Mouse (Mus musculus): ENCODE measurements at regions not wholly inside any gene's neighbourhood (a gene's known extent, or its start where the extent isn't known, plus 50 kb on each side); places are given as distances from the start of the nearest gene placed in this dataset.

DNA sequence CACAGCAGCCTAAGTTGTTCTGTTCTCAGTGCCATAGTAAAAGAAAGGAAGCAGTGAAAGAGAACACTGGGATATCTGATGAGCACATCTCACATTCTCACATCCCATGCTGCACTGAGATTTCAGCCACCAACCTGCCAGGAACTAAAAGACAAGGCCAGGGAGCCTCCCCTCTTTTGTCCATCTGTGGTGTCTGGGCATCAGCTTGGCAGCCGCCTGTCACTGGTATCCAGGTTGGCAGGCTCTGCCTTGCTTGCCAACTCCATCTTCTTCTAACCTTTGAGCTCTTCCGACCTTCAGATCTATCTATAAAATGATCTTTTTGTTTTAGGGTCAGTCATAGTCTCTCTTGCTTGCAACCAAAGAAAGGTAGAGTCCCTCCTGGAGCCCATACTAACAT, 228.5 kb upstream of the Mgmt start:
- DNase-seq (ENCODE audit: low read depth, low spot score) = no peak

DNA sequence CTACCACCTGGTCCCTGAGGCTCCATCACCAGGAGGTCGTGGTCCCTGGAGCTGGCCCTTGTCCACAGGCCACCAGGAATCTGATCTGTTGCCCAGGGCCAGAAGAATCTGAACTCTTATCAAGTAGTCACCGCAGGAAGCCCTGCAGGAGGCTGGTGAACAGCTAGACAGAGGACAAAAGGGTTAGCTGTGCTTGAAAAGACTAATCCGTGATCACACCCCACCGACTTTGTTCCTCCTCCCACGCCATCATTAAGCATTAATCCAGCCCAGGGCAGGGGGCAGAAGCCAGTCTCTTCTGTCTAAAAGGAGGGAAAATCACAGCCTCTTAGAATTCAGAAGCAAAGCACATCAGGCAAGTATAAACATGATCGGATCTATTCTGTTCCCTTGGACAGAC, 227.7 kb upstream of the Mgmt start:
- DNase-seq (ENCODE audit: low read depth, low spot score) = no peak

DNA sequence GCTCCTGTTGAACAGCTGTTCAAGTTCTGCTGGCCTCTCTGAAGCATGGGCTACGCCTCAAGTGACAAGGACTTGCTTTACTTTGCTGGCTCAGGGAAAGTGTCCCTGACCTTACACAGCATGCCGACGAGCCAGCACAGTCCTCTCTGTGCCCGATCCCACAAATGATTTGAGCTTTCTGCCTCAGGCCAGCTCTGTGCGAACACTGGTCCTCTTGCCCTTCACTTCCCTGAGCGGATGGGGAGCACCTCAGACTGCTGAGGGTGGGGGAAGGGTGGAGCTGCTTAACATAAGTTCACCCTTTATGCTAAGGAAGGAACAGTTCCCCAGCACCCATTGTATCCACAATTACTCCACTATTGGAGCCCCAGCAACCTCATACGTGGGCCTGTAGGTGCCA, 223.7 kb upstream of the Mgmt start:
- DNase-seq (ENCODE audit: low read depth, low spot score) = no peak

DNA sequence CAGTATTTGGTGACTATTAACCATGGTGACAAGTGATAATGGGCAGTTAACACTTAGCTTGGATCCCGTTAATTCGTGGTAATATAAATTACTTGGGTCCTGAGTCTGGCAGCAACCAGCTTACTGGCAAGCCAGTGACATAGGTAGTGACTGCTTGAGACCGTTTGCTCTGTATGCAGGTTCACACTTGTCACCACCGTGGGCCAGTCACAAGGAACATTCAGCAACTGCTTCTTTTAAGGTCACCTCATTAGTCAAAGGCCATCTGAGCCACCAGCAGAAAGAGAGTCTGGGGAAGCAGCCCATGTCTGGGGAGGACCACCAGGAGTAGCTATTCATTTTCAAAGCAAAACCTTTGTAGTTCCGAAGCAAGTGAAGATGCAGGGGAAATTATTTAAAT, 220.3 kb upstream of the Mgmt start:
- DNase-seq (ENCODE audit: low read depth, low spot score) = no peak

DNA sequence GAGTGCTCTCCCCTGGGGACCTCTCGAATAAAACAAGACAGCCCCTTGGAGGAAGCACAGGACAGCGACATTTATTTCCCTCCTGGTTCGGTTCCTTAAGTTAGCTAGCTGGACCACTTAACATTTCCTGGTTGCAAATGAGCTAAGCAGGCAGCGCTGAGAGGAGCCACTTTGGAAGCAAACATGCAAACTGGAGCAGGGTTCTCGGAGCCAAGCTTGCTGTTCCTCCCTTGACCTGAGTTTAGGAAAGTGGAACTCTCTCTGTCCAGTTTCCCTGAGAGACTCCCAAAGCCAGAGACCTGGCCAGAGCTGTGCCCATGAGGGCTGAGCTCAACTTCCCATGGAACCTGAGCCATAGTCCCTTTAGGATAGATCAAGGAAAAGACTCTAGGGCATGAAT, 219.4 kb upstream of the Mgmt start:
- no peak for DNase-seq (ENCODE audit: low read depth, low spot score)

DNA sequence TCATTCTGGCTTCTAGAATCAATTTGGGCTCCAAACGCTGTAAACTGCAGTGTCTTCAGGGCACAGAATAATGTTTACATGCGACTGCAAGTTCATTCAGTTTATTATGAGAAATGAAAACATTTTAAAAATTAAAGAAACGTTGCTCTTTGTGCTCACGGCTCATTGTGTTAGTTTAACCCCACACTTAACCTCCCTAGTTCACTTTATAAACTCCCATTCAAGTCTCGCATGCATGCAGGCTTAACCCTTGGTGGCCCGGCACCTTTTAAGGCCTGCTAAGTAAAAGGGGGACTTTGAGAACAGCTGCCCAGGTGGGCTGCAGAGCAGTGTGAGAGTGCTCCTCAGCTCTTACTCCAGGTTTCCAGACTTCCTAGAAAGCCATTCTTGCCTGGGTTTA, 218.3 kb upstream of the Mgmt start:
- DNase-seq (ENCODE audit: low read depth, low spot score) = no peak

DNA sequence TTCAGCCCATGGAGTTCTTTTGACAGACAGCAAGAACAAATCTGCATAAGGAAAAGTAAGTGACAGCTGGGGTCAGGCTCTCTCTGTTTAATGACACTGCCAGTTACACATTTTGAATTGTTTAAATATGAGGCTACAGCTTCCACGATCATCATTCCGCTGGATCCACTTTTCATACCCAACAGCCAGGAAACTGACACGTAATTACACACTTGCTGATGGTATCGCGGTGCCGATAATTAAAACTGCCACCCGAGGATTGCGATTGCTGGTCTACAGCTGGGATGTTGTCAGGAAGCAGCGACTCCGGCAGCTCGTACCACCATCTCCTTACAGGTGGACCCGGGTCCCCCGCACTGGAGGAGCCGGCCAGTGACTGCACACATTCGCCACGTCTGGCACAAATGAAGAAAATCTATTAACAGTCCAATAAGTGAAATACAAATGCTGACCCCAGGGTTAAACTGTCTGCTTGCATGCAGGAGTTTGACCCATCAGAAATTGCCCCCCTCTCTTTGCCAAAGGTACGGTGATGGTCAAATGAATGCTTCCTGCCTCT, 217.3 kb upstream of the Mgmt start:
- no peak for DNase-seq (ENCODE audit: low read depth, low spot score)

DNA sequence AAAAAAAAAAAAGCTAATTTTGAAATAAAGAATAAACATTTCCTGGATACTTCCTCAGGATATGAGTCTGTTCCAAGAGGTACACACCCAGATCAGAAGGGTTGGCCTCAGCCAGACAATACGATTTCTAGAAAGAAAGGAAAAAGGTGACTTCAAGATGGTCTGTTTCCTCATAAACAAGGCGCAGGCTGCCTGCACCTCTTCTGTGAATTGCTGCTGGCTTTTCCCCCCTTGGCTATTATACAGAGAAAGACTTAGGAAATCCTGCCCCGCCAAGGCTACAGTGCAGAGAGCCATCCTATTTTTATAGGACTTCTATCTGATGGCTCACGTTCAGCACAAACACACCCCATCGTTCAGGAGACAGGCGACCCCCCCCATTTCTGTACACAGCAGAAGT, 204.8 kb upstream of the Mgmt start:
- no peak for DNase-seq (ENCODE audit: low read depth, low spot score)

DNA sequence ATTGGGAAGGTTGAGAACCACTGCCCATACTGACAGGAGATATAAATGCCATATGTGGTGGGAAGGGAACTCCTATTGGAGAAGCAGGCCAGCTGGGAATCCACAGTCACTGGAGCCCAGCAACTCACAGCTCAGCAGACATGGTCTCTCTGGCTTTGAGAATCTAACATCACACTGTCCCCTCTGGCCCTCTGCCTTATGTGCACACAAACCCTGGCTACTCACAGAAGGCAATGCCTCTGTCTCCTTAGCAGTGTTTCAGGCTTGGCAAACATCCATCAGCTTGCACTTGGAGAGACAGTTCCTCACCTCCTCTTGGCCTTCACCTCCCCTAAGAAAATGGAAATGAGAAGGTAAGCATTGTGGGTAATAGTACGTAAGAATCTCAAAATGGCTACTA, 188.2 kb upstream of the Mgmt start:
- no peak for DNase-seq (ENCODE audit: low read depth, low spot score)

DNA sequence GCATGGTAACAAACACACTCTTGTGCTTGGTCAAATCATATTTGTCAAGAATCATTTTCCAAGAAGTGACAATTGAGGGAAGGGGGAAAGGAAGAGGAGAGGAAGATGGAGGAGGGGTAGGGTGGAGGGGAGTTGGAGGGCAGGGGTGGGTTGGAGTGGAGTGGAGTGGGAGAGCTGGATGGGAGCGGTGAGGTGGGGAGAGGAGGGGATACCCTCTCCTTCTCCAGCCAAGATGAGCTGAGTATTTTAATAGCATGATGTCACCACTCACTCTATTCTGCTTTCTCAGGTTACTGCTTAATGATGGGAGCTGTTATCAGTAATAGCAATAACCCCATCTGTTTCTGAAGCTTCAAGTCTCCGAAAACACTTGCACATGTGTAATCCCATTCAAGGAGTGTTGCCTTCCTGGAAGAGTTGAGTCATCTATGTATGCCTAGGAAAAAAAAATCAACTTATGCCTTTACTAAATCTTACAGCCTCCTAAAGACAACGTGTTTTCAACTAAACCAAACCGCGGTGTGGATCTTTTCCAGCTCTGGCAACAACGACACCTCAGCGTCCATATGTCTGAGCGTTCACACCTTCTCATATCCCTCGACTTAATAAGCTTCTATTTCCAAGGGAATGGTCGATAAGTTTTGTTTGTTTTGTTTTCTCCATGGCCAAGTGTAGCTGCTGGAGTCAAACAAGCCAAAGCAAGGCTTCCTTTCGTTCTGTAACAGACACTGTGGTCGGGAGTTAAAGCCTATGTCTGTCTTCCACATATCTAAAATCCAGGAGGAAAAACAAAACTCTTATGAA, 187.0 kb upstream of the Mgmt start:
- DNase-seq (ENCODE audit: low read depth, low spot score) = no peak

DNA sequence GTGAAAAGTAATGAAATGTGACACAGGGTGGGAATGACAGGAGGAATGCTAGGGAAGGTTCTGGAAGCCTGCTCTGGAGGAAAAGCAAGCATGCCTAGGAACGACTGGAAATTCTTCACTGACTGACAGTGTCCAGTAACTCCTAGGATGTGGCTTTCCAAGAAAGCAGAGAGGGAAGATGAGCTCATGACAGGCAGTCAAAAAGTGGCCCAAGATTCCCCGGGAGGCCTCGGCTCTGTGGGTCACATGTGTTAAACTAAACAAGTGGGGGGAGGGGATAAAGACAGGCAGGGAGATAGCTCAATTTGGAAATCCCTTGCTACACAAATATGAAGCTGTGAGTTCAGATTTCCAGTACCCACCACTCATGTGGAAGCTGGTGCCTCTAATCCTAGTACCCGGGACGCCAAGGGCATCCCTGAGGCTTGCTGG, 186.4 kb upstream of the Mgmt start:
- no peak for DNase-seq (ENCODE audit: low read depth, low spot score)

DNA sequence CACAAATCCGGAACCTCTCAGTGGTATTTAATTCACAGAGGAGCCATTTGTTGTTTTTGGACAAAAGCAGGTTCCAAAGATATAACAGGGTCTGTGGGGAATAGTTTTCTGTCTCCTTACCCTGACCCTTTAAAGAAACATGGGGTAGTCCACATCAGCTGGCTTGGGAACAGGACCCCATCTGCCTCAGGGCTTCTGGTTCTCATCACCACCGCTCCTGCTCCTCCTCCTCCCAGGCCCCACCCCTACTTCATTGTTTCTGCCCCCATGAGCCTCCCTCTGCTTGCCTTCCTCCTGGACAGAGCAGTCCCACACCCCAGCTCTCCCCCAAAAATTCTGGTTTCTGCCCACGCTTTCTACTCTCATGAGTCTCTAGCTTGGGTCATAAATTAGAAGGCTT, 183.8 kb upstream of the Mgmt start:
- no peak for DNase-seq (ENCODE audit: low read depth, low spot score)

DNA sequence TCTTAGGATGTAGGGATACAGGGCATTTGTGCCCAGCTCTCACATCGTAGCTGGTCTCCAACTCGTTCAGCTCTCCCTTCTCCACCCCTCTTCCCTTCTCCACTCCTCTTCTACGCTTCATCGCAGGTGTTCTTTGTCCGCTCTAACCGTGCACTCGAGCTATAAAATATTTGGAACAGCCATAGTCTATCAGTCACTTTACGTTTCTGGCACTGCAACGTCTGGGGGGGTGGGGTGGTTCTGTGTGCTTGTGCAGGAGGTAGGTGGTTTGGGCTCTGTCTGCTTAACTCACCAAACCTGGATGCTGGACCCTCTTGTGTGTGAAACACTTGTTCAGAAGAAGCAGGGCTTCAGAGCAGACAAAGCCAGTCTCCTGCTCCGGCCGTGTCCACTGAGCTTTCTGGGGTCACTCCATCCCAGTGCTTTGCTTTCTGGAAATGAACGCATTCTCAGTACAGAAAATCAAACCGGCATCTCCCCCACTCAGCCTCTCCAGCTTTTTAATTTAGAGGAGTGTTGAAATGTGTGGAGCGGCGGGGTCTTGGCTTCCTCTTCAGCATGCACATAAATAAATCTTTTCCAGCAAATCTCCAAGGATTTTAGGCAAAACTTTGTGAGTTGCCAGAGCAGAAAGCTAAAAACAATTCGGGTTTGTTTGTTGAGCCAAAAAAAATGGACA, 181.3 kb upstream of the Mgmt start:
- no peak for DNase-seq (ENCODE audit: low read depth, low spot score)

DNA sequence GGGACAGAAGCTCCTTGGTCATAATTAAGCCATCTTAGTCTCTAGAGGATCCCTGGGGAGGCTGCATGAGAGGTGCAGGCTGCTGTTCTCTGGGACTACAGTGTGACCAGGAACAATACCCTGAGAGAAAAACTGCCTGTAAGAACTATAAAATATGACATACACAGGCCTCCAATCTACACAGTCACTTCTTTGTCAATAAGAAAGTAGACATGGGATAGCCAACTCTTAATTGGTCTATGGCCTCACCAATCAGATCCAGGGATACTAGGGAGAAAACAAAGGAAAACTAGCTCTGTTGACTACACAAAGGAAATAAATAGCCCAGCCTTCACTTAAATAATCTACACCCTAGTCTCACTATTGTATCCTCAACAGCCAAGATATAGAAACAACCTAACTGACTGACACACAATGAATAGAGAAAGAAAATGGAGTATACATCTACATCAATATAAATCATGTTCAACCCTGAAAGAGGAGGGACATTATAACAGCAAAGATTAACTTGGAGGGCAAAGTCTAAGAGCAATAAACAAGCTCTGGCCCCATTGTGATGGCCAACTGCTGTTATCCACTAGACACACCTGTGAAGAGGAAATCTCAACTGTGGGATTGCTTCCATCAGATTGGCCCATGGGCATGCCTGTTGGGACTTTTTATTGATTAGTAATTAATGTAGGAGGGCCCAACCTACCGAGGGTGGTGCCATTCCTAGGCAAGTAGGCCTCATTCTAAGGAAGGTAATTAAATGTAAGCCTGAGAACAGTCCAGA, 166.6 kb upstream of the Mgmt start:
- no peak for DNase-seq (ENCODE audit: low read depth, low spot score)

DNA sequence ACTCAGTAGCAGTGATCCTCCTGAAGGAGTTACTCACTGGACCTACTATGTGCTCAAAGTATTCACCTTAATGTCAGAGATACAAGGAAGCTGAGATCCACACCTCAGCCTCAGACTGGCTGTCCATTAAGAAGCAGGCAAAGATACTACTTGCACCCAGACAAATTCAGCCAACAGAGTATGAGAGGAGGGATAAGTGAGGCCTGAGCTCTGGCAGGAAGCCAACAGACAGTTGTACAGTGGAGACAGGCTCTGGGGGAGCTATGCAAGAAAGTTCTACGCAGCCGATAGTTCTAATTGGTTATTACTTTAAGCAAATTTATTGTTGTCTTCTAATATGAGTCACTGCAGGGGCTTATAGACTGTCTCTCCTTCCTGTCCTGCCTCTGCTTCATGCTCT, 152.2 kb upstream of the Mgmt start:
- DNase-seq (ENCODE audit: low read depth, low spot score) = no peak

DNA sequence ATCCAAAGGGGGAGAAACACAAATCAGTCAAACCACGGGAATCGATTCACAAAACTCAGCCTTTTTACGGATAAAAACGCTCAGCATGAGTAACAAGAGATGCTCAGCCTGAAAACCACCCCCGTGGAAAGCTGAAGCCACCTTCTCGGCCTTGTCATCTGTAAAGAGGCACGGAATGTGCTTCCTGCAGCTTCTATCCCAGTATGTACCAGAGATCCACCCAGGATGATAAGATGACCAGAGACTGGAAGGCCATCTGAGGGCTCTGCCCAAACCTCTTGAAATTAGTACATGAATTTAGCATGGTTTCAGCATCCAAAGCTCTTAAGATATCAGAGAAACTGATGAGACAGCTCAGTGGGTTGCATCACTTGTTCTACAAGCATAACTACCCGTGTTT, 149.0 kb upstream of the Mgmt start:
- DNase-seq (ENCODE audit: low read depth, low spot score) = no peak

DNA sequence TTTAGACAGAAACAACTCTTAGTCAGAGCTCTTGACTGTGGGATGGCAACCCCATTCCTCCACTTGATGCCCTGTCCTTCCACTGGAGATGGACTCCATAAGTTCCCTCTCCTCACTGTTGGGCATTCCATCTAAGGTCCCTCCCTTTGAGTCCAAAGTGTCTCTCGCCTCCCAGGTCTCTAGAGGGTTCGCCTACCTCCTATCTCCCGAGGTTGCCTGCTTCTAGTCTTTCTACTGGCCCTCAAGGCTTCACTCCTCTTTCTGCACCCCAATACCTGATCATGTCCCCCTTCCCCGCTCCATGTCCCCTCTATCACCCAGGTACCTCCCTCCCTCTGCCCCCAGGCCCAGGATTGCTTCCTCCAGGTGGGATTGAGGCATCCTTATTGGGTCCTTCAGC, 142.9 kb upstream of the Mgmt start:
- no peak for DNase-seq (ENCODE audit: low read depth, low spot score)

DNA sequence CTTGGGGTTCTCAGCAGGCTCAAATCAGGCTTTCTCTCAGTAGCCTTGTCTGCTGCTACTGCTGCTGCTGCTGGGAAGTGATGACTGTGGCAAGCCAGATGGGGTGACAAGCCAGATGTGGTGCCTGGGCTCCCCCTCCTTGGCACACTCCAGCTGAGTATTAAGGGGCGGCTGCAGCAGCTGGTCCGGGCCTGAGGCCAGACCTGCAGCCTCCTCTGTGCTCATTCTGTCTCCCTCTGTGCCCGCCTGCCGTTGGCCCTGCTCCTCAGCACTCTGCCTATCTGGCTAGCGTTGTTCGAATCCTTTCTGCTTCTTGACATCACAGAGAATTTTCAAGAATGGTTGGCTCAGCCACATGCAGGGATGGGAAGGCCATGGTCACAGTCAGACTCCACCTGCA, 139.6 kb upstream of the Mgmt start:
- no peak for DNase-seq (ENCODE audit: low read depth, low spot score)

DNA sequence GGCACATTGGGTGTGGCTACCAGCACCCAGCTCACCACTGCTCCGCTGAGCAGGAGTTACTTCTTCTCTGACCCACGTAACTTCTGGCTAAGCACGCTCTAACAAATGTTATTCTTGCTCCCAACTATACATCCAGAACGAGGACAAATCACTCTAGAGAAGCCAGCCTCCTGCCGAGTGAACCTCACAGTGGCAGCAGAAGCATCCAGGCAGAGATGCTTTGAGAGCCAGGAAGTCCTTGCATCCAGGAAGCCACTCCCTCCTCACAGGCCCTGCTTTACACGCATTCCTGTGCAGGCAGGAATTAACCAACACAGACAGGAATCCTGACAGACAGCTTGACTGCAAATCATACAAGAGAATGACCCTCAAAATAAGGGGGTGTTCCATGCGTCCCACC, 129.4 kb upstream of the Mgmt start:
- DNase-seq (ENCODE audit: low read depth, low spot score) = no peak

DNA sequence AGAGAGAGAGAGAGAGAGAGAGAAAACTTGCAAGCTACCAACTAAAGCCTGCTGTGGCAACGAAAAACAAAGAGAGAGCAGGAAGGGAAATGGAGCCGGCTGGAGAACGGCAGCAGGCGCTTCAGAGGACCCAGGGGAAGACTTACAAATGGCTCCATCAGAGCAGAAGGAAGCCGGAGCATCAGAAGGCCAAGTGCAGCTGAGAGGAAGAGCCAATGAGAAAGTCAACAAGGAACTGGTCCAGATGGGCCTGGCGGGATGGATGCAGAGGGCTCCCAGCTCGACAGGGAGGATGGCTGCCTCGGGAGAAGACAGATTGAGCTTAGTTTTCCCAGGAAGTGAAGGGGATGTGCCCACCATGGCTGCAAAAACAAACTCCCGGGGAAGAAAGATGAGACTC, 127.2 kb upstream of the Mgmt start:
- no peak for DNase-seq (ENCODE audit: low read depth, low spot score)

DNA sequence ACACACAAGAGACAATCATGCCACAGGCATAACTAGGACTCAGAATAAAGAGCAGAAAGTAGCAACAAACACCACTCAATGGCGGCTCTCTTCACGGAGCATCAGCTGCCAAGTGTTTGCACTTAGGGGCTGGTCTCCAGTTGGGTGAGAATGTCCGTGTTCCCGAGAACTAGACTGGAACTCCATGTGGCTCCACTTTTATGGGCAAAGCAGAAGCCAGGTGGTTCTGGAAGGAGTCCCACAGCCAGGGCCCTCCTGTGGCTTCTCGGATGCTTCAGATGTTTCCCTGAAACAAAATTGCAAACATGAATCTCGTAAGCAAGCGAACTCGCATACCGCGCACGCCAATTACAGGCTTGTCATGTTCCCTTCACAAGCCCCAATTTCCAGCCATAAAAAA, 113.7 kb upstream of the Mgmt start:
- DNase-seq (ENCODE audit: low read depth, low spot score) = no peak

DNA sequence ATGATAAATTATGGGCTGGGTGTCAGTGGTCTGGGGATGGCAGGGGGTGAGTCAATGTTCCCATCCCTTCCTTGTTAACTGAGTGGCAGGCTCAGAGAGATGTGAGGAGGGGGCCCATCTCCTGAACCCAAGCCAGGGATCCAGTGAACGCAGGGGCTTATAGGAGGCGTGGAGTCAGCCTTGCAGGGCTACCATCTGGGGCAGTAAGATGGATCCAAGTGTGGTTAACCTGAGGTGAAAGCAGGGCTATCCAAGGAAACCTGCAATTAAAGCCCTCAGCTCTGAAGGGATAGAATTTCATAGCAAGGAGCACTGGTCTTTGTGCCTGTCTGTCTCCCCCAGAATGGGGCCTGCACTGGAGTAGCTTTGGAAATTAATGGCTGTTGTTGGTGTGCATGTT, 103.3 kb upstream of the Mgmt start:
- no peak for DNase-seq (ENCODE audit: low read depth, low spot score)

Measured in telencephalon, adult 2 months (tissue).